Mouse (Mus musculus) heart, embryonic 14.5 days (tissue): ENCODE data around the gene Minpp1. TPM values are rescaled to one million over a fixed set of nuclear protein-coding genes. Genes with fewer than 3 reads are reported as not detected.

Experiments used
- ATAC-seq: fragments of 200-750 bp; cut with Nextera tagmentation; 2 replicates; pipeline ENCODE4 v1.8.0; 2017; ENCODE audit warnings: low read depth, moderate TSS enrichment; ENCODE audit not compliant: insufficient number of reproducible peaks, insufficient read depth, low FRiP score
- H3K27ac ChIP-seq, 2 experiments: fragments of 200-500 bp in 1 of 2; fragments of 300-500 bp in 1 of 2; sonication (generic) in 1 of 2; replicated peaks in 1 of 2; 2 replicates each; pipeline ENCODE4 v1.5.1; 2012 to 2014; ENCODE audit warnings: low read depth in 2 of 2, low read length in 2 of 2, control low read depth in 1 of 2, mild to moderate bottlenecking in 1 of 2, mixed read lengths in 1 of 2; ENCODE audit not compliant: control insufficient read depth in 1 of 2, insufficient read depth in 1 of 2
- H3K27me3 ChIP-seq: fragments of 300-500 bp; sonication (generic); 2 replicates; pipeline ENCODE4 v1.6.1; 2014; ENCODE audit warnings: mild to moderate bottlenecking, low read length, control low read depth; ENCODE audit not compliant: control insufficient read depth, insufficient read depth
- H3K36me3 ChIP-seq: fragments of 300-500 bp; sonication (generic); 2 replicates; pipeline ENCODE4 v1.6.1; 2014; ENCODE audit warnings: mild to moderate bottlenecking, control low read depth, low read length, mixed read lengths; ENCODE audit not compliant: control insufficient read depth, insufficient read depth
- H3K4me1 ChIP-seq, 2 experiments: fragments of 200-500 bp in 1 of 2; fragments of 300-500 bp in 1 of 2; sonication (generic) in 1 of 2; 2 replicates each; pipeline ENCODE4 v1.6.1; 2012 to 2014; ENCODE audit warnings: low read length in 2 of 2, control low read depth in 1 of 2, mixed read lengths in 1 of 2; ENCODE audit not compliant: control insufficient read depth in 2 of 2, insufficient read depth in 2 of 2
- H3K4me2 ChIP-seq: fragments of 300-500 bp; sonication (generic); 2 replicates; pipeline ENCODE4 v1.6.1; 2014; ENCODE audit warnings: mild to moderate bottlenecking, low read length
- H3K4me3 ChIP-seq, 2 experiments: fragments of 200-500 bp in 1 of 2; fragments of 300-500 bp in 1 of 2; sonication (generic) in 1 of 2; 2 replicates each; pipeline ENCODE4 v1.5.1; 2012 to 2014; ENCODE audit warnings: low read length in 2 of 2, mild to moderate bottlenecking in 2 of 2, control low read depth in 1 of 2, low read depth in 1 of 2, moderate library complexity in 1 of 2; ENCODE audit not compliant: control insufficient read depth in 1 of 2, insufficient read depth in 1 of 2
- H3K9ac ChIP-seq: fragments of 300-500 bp; sonication (generic); 2 replicates; pipeline ENCODE4 v1.6.1; 2014; ENCODE audit warnings: mild to moderate bottlenecking, low read length
- H3K9me3 ChIP-seq: fragments of 300-500 bp; sonication (generic); 2 replicates; pipeline ENCODE4 v1.6.1; 2016; ENCODE audit warnings: low read length, control low read depth; ENCODE audit not compliant: control insufficient read depth
- WGBS: fragments of 180-500 bp; shearing (Covaris S2); extraction: QIAGEN DNeasy Blood & Tissue Kit; methylation state at CpG from one replicate; pipeline ENCODE4 v1.1.7; 2014; 5-methylcytosine and 5-hydroxymethylcytosine counted together
- polyA plus RNA-seq: library from polyadenylated mRNA; unstranded; fragments of >200 nt; fragmentation: Nextera tagmentation; extraction: Ambion mirVana; gene quantifications from 2 replicates; pipeline ENCODE4 v1.2.1, GENCODE M21; 2014

Gene Minpp1
- polyA plus RNA-seq, 1 experiment from 2014 or later, result 57.2 TPM

DNA sequence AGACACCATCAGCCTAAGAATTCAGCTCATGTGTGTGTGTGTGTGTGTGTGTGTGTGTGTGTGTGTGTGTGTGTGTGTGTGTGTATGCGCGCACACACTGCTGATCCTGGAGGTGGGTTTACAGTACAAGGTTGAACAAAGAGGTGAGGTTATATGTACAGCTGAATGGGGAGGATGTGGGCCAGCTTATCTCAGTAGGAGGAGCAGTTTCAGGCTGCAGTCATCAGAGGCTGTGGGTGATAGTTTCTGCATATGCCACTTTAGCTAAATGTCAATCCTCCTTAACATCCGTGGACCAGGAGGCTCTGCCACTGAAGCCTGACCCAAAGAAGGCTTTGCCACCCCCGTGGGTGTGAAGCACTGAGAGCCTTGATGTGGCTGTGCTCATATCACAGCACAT, 20.3 kb upstream of the Minpp1 start:
- Histone ChIP-seq H3K4me2 (no peak overlapping the region), H3K9me3 (no peaks in the 10 kb centered on the region), H3K27me3 (no peaks in the 10 kb centered on the region), H3K27ac (no peak overlapping the region), H3K9ac (no peak overlapping the region), H3K36me3 (no peaks in the 10 kb centered on the region), H3K4me3 (no peak overlapping the region), H3K4me1 (no peaks in the 10 kb centered on the region)
- WGBS, result 70% methylated on average over 4 of the region's 4 CpGs
- ATAC-seq, result no peak

- H3K4me3 ChIP-seq, result no peak within 1 kb of the TSS
- no peak within 1 kb of the TSS for H3K4me2 ChIP-seq
- WGBS, result 75% methylated on average over 5 of the region's 6 CpGs
- no peaks in the 10 kb centered on the region for H3K4me1 ChIP-seq
- no peak within 1 kb of the TSS for H3K9ac ChIP-seq
- H3K27me3 ChIP-seq, result no peaks in the 10 kb centered on the region; the same call in 1 of the 2 replicates
- no peaks in the 10 kb centered on the region for H3K36me3 ChIP-seq
- no peak within 1 kb of the TSS for H3K27ac ChIP-seq
- H3K9me3 ChIP-seq, result no peaks in the 10 kb centered on the region
- no peak for ATAC-seq
These were observed 19.1 kb upstream of the Minpp1 start, which contains the start of gene Rpl9-ps6 for GRCm38 (mm10) chr19:32466478-32466877. Gene Rpl9-ps6 (minus strand): TSS chr19:32466578.

- Histone ChIP-seq H3K4me3 (no peak overlapping the region), H3K4me1 (no peaks in the 10 kb centered on the region), H3K36me3 (no peaks in the 10 kb centered on the region), H3K27me3 (no peaks in the 10 kb centered on the region; the same call in 1 of the 2 replicates), H3K27ac (no peak overlapping the region), H3K4me2 (no peak overlapping the region), H3K9ac (no peak overlapping the region), H3K9me3 (no peaks in the 10 kb centered on the region)
- ATAC-seq, result no peak
- 91% methylated on average over 5 of the region's 5 CpGs for WGBS
These were observed 18.2 kb upstream of the Minpp1 start for GRCm38 (mm10) chr19:32467325-32467724.

- Histone ChIP-seq H3K4me1 (no peaks in the 10 kb centered on the region), H3K27me3 (no peaks in the 10 kb centered on the region; the same call in 1 of the 2 replicates), H3K4me2 (no peak overlapping the region), H3K9ac (no peak overlapping the region), H3K36me3 (no peaks in the 10 kb centered on the region), H3K27ac (no peak overlapping the region), H3K9me3 (0 out of 2 replicates have a peak, but pooled peaks cover 5% of the 10 kb centered on the region), H3K4me3 (no peak overlapping the region)
- no peak for ATAC-seq
- 30% methylated on average over 6 of the region's 6 CpGs for WGBS
These were observed 15.5 kb upstream of the Minpp1 start for GRCm38 (mm10) chr19:32470059-32470497.

DNA sequence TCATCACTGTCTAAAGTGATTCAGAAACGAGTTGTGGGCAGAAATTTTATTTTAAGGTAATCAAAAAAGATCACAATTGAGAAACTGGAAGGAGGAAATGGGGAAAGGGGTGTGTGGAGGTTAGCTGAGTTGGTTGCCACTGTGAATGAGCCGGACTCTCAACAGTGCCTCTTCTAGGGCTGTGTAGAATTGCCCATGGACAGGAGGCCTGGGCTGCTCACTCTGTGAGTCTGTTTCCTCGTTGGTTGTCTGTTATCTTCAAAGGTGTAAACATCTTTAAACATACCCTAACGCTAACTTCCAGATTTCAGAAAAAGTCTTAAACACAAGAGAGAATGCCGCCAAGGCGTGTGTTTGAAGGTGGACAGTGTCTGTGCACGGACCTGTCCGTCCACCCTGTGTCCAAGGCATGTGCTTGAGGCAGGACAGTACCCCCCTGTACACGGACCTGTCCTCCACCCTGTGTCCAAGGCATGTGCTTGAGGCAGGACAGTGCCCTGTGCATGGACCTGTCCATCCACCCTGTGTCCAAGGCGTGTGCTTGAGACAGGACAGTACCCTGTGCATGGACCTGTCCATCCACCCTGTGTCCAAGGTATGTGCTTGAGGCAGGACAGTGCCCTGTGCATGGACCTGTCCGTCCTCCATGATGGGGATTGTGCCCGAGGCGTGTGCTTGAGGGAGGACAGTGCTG, 14.9 kb upstream of the Minpp1 start:
- no peaks in the 10 kb centered on the region for H3K36me3 ChIP-seq
- WGBS, result 85% methylated on average over 13 of the region's 13 CpGs
- no peak overlapping the region for H3K9ac ChIP-seq

DNA sequence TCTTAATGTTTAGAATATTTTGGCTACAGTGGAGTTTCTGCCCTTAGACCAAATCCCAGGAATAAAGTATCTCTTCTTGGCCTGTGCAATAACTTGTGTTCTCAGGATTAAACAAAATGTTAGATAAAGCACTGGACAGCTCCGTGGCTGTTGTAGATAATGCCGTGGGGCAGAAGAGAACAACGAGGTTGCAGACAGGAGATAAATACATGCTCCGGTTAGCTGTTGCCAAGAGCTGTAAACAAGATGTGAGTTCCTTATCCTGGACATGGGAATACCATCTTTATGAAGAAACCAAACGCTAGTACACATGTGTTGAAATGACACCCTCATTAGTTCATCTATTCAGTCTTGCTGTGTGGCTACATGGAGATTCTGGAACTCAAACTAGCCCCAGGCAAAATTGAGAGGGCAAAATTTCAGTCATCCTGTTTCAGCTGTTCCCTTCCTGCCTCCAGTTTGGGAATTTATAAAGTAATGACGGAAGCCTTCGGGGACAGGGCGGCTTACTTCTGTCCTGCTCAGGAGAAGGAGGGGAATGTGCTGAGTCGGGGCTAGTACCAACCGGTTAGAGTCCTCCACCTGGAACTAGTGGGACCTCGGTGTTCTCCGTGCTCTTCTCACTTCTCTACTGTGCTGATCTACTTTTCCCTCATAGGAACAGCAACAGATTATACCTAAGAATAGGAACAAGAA, 9.4 kb upstream of the Minpp1 start:
- Histone ChIP-seq H3K9ac (no peak overlapping the region), H3K9me3 (0 out of 2 replicates have a peak, but pooled peaks cover 5% of the 10 kb centered on the region), H3K27ac (no peak overlapping the region), H3K4me1 (no peaks in the 10 kb centered on the region), H3K4me3 (no peak overlapping the region), H3K4me2 (no peak overlapping the region), H3K27me3 (no peaks in the 10 kb centered on the region), H3K36me3 (no peaks in the 10 kb centered on the region)
- no peak for ATAC-seq
- WGBS, result 52% methylated on average over 12 of the region's 12 CpGs

More for the DNA sequence above, 14.9 kb upstream of the Minpp1 start:
- no peak for ATAC-seq
- no peaks in the 10 kb centered on the region; the same call in 1 of the 2 replicates for H3K27me3 ChIP-seq
- no peak overlapping the region for H3K27ac ChIP-seq
- no peak overlapping the region for H3K4me2 ChIP-seq
- no peak overlapping the region for H3K4me3 ChIP-seq
- no peaks in the 10 kb centered on the region for H3K4me1 ChIP-seq
- H3K9me3 ChIP-seq, result 0 out of 2 replicates have a peak, but pooled peaks cover 5% of the 10 kb centered on the region

DNA sequence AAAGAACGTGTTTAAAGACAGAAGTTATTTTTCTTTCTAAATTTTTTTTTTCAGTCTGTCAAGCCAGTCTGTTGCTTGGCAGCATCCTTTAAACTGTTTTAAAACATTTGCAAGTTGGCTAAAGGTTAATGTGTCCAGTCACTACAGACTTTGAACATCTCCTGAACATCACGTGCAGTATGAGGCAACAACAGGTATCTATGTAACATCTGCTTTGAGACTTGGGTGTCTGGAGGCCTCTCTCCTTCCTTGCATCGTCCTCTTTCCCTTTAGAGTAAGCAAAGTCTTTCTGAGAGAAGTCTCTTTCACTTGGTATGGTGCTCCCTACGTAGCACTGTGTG, 8.9 kb upstream of the Minpp1 start:
- ATAC-seq, result no peak
- H3K9ac ChIP-seq, result no peak overlapping the region
- no peaks in the 10 kb centered on the region for H3K27me3 ChIP-seq
- 0 out of 2 replicates have a peak, but pooled peaks cover 5% of the 10 kb centered on the region for H3K9me3 ChIP-seq
- no peak overlapping the region for H3K27ac ChIP-seq
- H3K36me3 ChIP-seq, result no peaks in the 10 kb centered on the region
- H3K4me3 ChIP-seq, result no peak overlapping the region
- H3K4me2 ChIP-seq, result no peak overlapping the region
- whole genome bisulfite sequencing, result 81% methylated on average over 4 of the region's 4 CpGs
- H3K4me1 ChIP-seq, result no peaks in the 10 kb centered on the region
